Mouse (Mus musculus) embryonic facial prominence, embryonic 12.5 days (tissue): Measurements from ENCODE around the gene Ngly1. TPM values are rescaled to one million over a fixed set of nuclear protein-coding genes. Genes with fewer than 3 reads are reported as not detected.

Experiments
- ATAC-seq: fragments of 200-750 bp; cut with Nextera tagmentation; 2 replicates; pipeline ENCODE4 v1.8.0; 2017; ENCODE audit not compliant: insufficient number of reproducible peaks, insufficient read depth, low FRiP score, low TSS enrichment
- H3K27ac ChIP-seq: fragments of 300-500 bp; sonication (generic); 2 replicates; pipeline ENCODE4 v1.5.1; 2016; ENCODE audit warnings: mild to moderate bottlenecking
- H3K27me3 ChIP-seq: fragments of 300-500 bp; sonication (generic); 2 replicates; pipeline ENCODE4 v1.6.1; 2016; ENCODE audit warnings: mild to moderate bottlenecking, moderate library complexity
- H3K36me3 ChIP-seq: fragments of 300-500 bp; sonication (generic); 2 replicates; pipeline ENCODE4 v1.6.1; 2016; ENCODE audit warnings: mild to moderate bottlenecking
- H3K4me1 ChIP-seq: fragments of 300-500 bp; sonication (generic); 2 replicates; pipeline ENCODE4 v1.6.1; 2016
- H3K4me2 ChIP-seq: fragments of 300-500 bp; sonication (generic); replicated peaks from 2 replicates; pipeline ENCODE4 v1.6.1; 2016; ENCODE audit warnings: mild to moderate bottlenecking, moderate library complexity
- H3K4me3 ChIP-seq: fragments of 300-500 bp; sonication (generic); 2 replicates; pipeline ENCODE4 v1.5.1; 2016; ENCODE audit warnings: mild to moderate bottlenecking
- H3K9ac ChIP-seq: fragments of 300-500 bp; sonication (generic); 2 replicates; pipeline ENCODE4 v1.6.1; 2016; ENCODE audit warnings: mild to moderate bottlenecking, moderate library complexity
- H3K9me3 ChIP-seq: fragments of 300-500 bp; sonication (generic); 2 replicates; pipeline ENCODE4 v1.6.1; 2016; ENCODE audit warnings: mild to moderate bottlenecking, moderate library complexity
- WGBS: fragments of 180-500 bp; shearing (Covaris S2); methylation state at CpG from one replicate; pipeline ENCODE4 v1.1.7; 2016; 5-methylcytosine and 5-hydroxymethylcytosine counted together
- polyA plus RNA-seq: library from polyadenylated mRNA; unstranded; fragments of >200 nt; fragmentation: Nextera tagmentation; extraction: Ambion mirVana; gene quantifications from 2 replicates; pipeline ENCODE4 v1.2.1, GENCODE M21; 2016

The Ngly1 gene
- 34.5 and 36.2 TPM in 2 replicates for polyA plus RNA-seq

GRCm38 (mm10) chr14:16249171-16249874 lies at the start of gene Ngly1, which contains the start of gene Oxsm:
Gene Ngly1 (plus strand): TSS chr14:16249280.
Gene Oxsm (minus strand): TSS chr14:16249808.
- Histone ChIP-seq H3K36me3 (no peaks in the 10 kb centered on the region), H3K27ac (peak within 1 kb of the TSS; percentile 79), H3K9ac (peak within 1 kb of the TSS; percentile 94), H3K27me3 (no peaks in the 10 kb centered on the region), H3K4me3 (peak within 1 kb of the TSS; percentile 79), H3K9me3 (no peaks in the 10 kb centered on the region), H3K4me1 (peaks cover 3% of the 10 kb centered on the region; the same call in 1 of the 2 replicates), H3K4me2 (peak within 1 kb of the TSS; percentile 70)
- 2% methylated on average over 61 of the region's 65 CpGs for WGBS
- peak; percentile 98 for ATAC-seq

GRCm38 (mm10) chr14:16200220-16200912 lies 48.7 kb upstream of the Ngly1 start:
- 29% methylated on average over 6 of the region's 6 CpGs for WGBS
- no peak overlapping the region for H3K4me3 ChIP-seq
- ATAC-seq: no peak
- H3K4me1 ChIP-seq: peaks cover 11% of the 10 kb centered on the region
- H3K9me3 ChIP-seq: no peaks in the 10 kb centered on the region
- no peaks in the 10 kb centered on the region for H3K36me3 ChIP-seq
- no peaks in the 10 kb centered on the region for H3K27me3 ChIP-seq
- no peak overlapping the region for H3K27ac ChIP-seq
- H3K9ac ChIP-seq: no peak overlapping the region
- peak overlapping the region; percentile 18 for H3K4me2 ChIP-seq

- Histone ChIP-seq H3K4me2 (peak overlapping the region; percentile 18), H3K27ac (no peak overlapping the region), H3K36me3 (no peaks in the 10 kb centered on the region), H3K4me3 (no peak overlapping the region), H3K9ac (no peak overlapping the region), H3K4me1 (peaks cover 11% of the 10 kb centered on the region), H3K9me3 (no peaks in the 10 kb centered on the region), H3K27me3 (no peaks in the 10 kb centered on the region)
- 28% methylated on average over 8 of the region's 8 CpGs for WGBS
- ATAC-seq: peak; percentile 83
These were observed 48.0 kb upstream of the Ngly1 start for GRCm38 (mm10) chr14:16200969-16201638.

GRCm38 (mm10) chr14:16201673-16202072 lies 47.4 kb upstream of the Ngly1 start:
- no peaks in the 10 kb centered on the region for H3K9me3 ChIP-seq
- no peaks in the 10 kb centered on the region for H3K36me3 ChIP-seq
- ATAC-seq: no peak
- H3K4me1 ChIP-seq: peaks cover 11% of the 10 kb centered on the region
- no peak overlapping the region for H3K4me3 ChIP-seq
- no peak overlapping the region for H3K27ac ChIP-seq
- H3K27me3 ChIP-seq: no peaks in the 10 kb centered on the region
- no peak overlapping the region for H3K4me2 ChIP-seq
- no peak overlapping the region for H3K9ac ChIP-seq
- 47% methylated on average over 3 of the region's 3 CpGs for WGBS

- Histone ChIP-seq H3K4me1 (no peaks in the 10 kb centered on the region), H3K27ac (no peak overlapping the region), H3K4me2 (no peak overlapping the region), H3K4me3 (no peak overlapping the region), H3K9me3 (no peaks in the 10 kb centered on the region), H3K27me3 (no peaks in the 10 kb centered on the region), H3K36me3 (no peaks in the 10 kb centered on the region), H3K9ac (no peak overlapping the region)
- ATAC-seq: no peak
These were observed 41.4 kb upstream of the Ngly1 start for GRCm38 (mm10) chr14:16207722-16208121.

- Histone ChIP-seq H3K4me1 (no peaks in the 10 kb centered on the region), H3K27me3 (no peaks in the 10 kb centered on the region), H3K9ac (no peak overlapping the region), H3K4me3 (no peak overlapping the region), H3K9me3 (no peaks in the 10 kb centered on the region), H3K27ac (no peak overlapping the region), H3K36me3 (no peaks in the 10 kb centered on the region), H3K4me2 (no peak overlapping the region)
- no peak for ATAC-seq
- WGBS: 50% methylated on average over 2 of the region's 2 CpGs
These were observed 30.1 kb upstream of the Ngly1 start for GRCm38 (mm10) chr14:16219015-16219414.

- no peaks in the 10 kb centered on the region for H3K4me1 ChIP-seq
- H3K9me3 ChIP-seq: no peaks in the 10 kb centered on the region
- no peak overlapping the region for H3K27ac ChIP-seq
- no peaks in the 10 kb centered on the region for H3K36me3 ChIP-seq
- H3K9ac ChIP-seq: no peak overlapping the region
- no peak for ATAC-seq
- no peak overlapping the region for H3K4me3 ChIP-seq
- WGBS: 86% methylated on average over 2 of the region's 2 CpGs
- no peaks in the 10 kb centered on the region for H3K27me3 ChIP-seq
- no peak overlapping the region for H3K4me2 ChIP-seq
These were observed 19.7 kb upstream of the Ngly1 start for GRCm38 (mm10) chr14:16229395-16229794.

- Histone ChIP-seq H3K4me3 (no peak overlapping the region), H3K9me3 (no peaks in the 10 kb centered on the region), H3K9ac (no peak overlapping the region), H3K4me2 (no peak overlapping the region), H3K4me1 (no peaks in the 10 kb centered on the region), H3K27me3 (no peaks in the 10 kb centered on the region), H3K27ac (no peak overlapping the region), H3K36me3 (no peaks in the 10 kb centered on the region)
- ATAC-seq: no peak
These were observed 18.5 kb upstream of the Ngly1 start for GRCm38 (mm10) chr14:16230581-16230980.

GRCm38 (mm10) chr14:16233515-16233914 lies 15.6 kb upstream of the Ngly1 start:
- H3K9ac ChIP-seq: no peak overlapping the region
- no peaks in the 10 kb centered on the region for H3K9me3 ChIP-seq
- H3K4me2 ChIP-seq: no peak overlapping the region
- 46% methylated on average over 1 of the region's 1 CpGs for WGBS
- H3K36me3 ChIP-seq: no peaks in the 10 kb centered on the region
- H3K27me3 ChIP-seq: no peaks in the 10 kb centered on the region
- ATAC-seq: no peak
- H3K4me3 ChIP-seq: no peak overlapping the region
- H3K27ac ChIP-seq: no peak overlapping the region
- no peaks in the 10 kb centered on the region for H3K4me1 ChIP-seq

GRCm38 (mm10) chr14:16236466-16236865 lies 12.6 kb upstream of the Ngly1 start:
- no peak overlapping the region for H3K4me2 ChIP-seq
- no peaks in the 10 kb centered on the region for H3K27me3 ChIP-seq
- no peak for ATAC-seq
- no peaks in the 10 kb centered on the region for H3K4me1 ChIP-seq
- H3K36me3 ChIP-seq: no peaks in the 10 kb centered on the region
- no peak overlapping the region for H3K4me3 ChIP-seq
- no peak overlapping the region for H3K9ac ChIP-seq
- 74% methylated on average over 3 of the region's 3 CpGs for WGBS
- H3K27ac ChIP-seq: no peak overlapping the region
- no peaks in the 10 kb centered on the region for H3K9me3 ChIP-seq

- H3K4me1 ChIP-seq: no peaks in the 10 kb centered on the region
- H3K9ac ChIP-seq: no peak overlapping the region
- no peaks in the 10 kb centered on the region for H3K9me3 ChIP-seq
- no peaks in the 10 kb centered on the region for H3K36me3 ChIP-seq
- H3K4me2 ChIP-seq: peak overlapping the region; percentile 62
- 98% methylated on average over 10 of the region's 10 CpGs for whole genome bisulfite sequencing
- H3K27me3 ChIP-seq: no peaks in the 10 kb centered on the region
- H3K4me3 ChIP-seq: peak overlapping the region; percentile 57; the same call in 1 of the 2 replicates
- H3K27ac ChIP-seq: no peak overlapping the region
- ATAC-seq: no peak
These were observed 6.8 kb upstream of the Ngly1 start for GRCm38 (mm10) chr14:16242193-16242815.
